Mouse (Mus musculus) heart, embryonic 11.5 days (tissue): Measurements from ENCODE around the gene Crybb1. TPM values are rescaled to one million over a fixed set of nuclear protein-coding genes. Genes with fewer than 3 reads are reported as not detected.

Source experiments
- ATAC-seq: fragments of 200-750 bp; cut with Nextera tagmentation; replicated peaks from 2 replicates; pipeline ENCODE4 v1.8.0; 2017; ENCODE audit warnings: moderate library complexity; ENCODE audit not compliant: insufficient number of reproducible peaks, low FRiP score, low TSS enrichment
- H3K27ac ChIP-seq: fragments of 300-500 bp; sonication (generic); 2 replicates; pipeline ENCODE4 v1.5.1; 2014; ENCODE audit warnings: mild to moderate bottlenecking, low read depth, low read length
- H3K27me3 ChIP-seq: fragments of 300-500 bp; sonication (generic); 2 replicates; pipeline ENCODE4 v1.6.1; 2014; ENCODE audit warnings: mild to moderate bottlenecking, low read length, mixed read lengths; ENCODE audit not compliant: control insufficient read depth, insufficient read depth
- H3K36me3 ChIP-seq: fragments of 300-500 bp; sonication (generic); 2 replicates; pipeline ENCODE4 v1.6.1; 2014; ENCODE audit warnings: mild to moderate bottlenecking, low read length, moderate library complexity, mixed read lengths; ENCODE audit not compliant: control insufficient read depth, insufficient read depth
- H3K4me1 ChIP-seq: fragments of 300-500 bp; sonication (generic); 2 replicates; pipeline ENCODE4 v1.6.1; 2014; ENCODE audit warnings: low read length; ENCODE audit not compliant: control insufficient read depth, insufficient read depth
- H3K4me2 ChIP-seq: fragments of 300-500 bp; sonication (generic); 2 replicates; pipeline ENCODE4 v1.6.1; 2014; ENCODE audit warnings: mild to moderate bottlenecking, moderate library complexity
- H3K4me3 ChIP-seq: fragments of 300-500 bp; sonication (generic); 2 replicates; pipeline ENCODE4 v1.5.1; 2014; ENCODE audit warnings: low read depth, low read length
- H3K9ac ChIP-seq: fragments of 300-500 bp; sonication (generic); 2 replicates; pipeline ENCODE4 v1.6.1; 2014; ENCODE audit warnings: mild to moderate bottlenecking, low read depth, low read length, moderate library complexity
- H3K9me3 ChIP-seq: fragments of 300-500 bp; sonication (generic); replicated peaks from 2 replicates; pipeline ENCODE4 v1.6.1; 2016; ENCODE audit warnings: low read length; ENCODE audit not compliant: control insufficient read depth
- WGBS: fragments of 180-500 bp; shearing (Covaris S2); extraction: QIAGEN DNeasy Blood & Tissue Kit; methylation state at CpG from one replicate; pipeline ENCODE4 v1.1.7; 2014; ENCODE audit not compliant: insufficient replicate concordance; 5-methylcytosine and 5-hydroxymethylcytosine counted together
- polyA plus RNA-seq: library from polyadenylated mRNA; unstranded; fragments of >200 nt; fragmentation: Nextera tagmentation; extraction: Ambion mirVana; gene quantifications from 2 replicates; pipeline ENCODE4 v1.2.1, GENCODE M21; 2014

Gene Crybb1
- polyA plus RNA-seq, 1 experiment from 2014 or later: not detected

DNA sequence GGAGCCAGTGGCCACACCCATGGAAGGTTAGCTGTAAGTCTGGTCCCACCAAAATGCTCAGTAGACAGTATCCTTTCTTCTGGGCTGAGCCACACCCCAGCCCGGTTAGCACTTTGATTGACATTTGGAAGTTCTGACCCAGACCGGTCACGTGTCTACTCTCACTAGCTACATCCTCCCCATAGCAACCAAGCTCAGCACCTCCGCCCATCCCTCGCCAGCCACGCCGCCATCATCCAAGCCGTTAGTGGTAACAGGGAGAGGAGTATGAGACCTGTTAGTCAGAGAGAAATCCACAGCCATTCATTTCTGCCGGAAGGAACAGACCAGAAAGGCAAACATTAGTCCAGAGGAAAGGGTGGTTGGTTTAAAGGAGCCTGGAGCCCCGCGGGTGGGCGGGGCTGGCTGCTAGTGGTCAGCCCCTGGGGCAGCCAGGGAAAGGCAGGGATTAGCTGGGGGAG, 40.3 kb upstream of the Crybb1 start:
- Histone ChIP-seq H3K27ac (no peak overlapping the region), H3K27me3 (peaks cover 31% of the 10 kb centered on the region)

GRCm38 (mm10) chr5:112215801-112216251, 39.8 kb upstream of the Crybb1 start:
- no peak for ATAC-seq
- Histone ChIP-seq H3K36me3 (no peaks in the 10 kb centered on the region), H3K27ac (no peak overlapping the region), H3K4me2 (peak overlapping the region; percentile 40), H3K27me3 (peaks cover 31% of the 10 kb centered on the region), H3K9me3 (no peaks in the 10 kb centered on the region), H3K4me1 (peaks cover 8% of the 10 kb centered on the region; the same call in 1 of the 2 replicates), H3K4me3 (no peak overlapping the region), H3K9ac (no peak overlapping the region)
- 39% methylated on average over 9 of the region's 9 CpGs for WGBS

More for the DNA sequence above, 40.3 kb upstream of the Crybb1 start:
- Histone ChIP-seq H3K36me3 (no peaks in the 10 kb centered on the region), H3K9me3 (no peaks in the 10 kb centered on the region), H3K9ac (no peak overlapping the region), H3K4me3 (no peak overlapping the region), H3K4me2 (peak overlapping the region; percentile 40), H3K4me1 (peaks cover 8% of the 10 kb centered on the region; the same call in 1 of the 2 replicates)
- 20% methylated on average over 12 of the region's 12 CpGs for WGBS
- no peak for ATAC-seq

DNA sequence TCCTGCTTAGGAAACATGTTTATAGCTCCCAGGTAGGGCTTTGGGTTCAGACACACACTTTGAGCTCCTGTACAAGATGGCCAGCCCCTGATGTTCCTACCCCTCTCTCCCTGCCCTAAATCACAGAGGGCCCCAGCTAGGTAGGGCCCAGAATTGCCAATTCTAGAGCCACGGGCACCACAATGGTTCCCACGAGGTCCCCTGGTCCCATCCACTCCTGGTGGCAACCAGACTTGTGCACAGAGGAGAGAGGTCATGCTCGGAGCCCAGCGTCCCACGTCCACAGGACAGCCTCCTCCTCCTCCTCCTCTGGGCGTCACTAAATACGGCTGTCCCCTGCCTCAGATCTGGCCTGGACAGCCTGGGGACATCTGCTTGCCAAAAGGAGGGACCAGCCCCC, 39.3 kb upstream of the Crybb1 start:
- Histone ChIP-seq H3K27me3 (peaks cover 31% of the 10 kb centered on the region), H3K9me3 (no peaks in the 10 kb centered on the region), H3K4me2 (no peak overlapping the region), H3K9ac (no peak overlapping the region), H3K27ac (no peak overlapping the region), H3K36me3 (no peaks in the 10 kb centered on the region), H3K4me3 (no peak overlapping the region), H3K4me1 (peaks cover 8% of the 10 kb centered on the region; the same call in 1 of the 2 replicates)
- 76% methylated on average over 7 of the region's 7 CpGs for WGBS
- ATAC-seq: no peak

DNA sequence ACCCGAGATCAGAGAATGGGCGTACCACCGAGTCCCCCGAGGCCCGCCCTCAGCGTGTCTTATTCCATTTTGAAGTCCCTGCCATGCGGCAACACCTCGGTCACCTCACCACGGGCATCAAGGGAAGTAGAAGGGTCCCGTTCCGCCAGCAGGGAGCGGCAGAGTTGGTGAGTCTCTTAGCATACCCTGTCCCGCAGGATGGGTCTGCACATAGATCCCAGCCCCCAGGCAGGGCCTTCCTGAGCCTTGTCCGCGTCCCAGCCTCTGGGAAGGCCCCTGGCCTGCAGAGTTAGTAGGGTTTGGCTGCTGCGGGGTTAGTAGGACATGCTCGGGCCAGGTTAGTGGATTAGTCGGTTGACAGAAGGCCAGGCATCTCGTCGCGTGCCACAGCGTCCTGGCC, 38.6 kb upstream of the Crybb1 start:
- H3K36me3 ChIP-seq: no peaks in the 10 kb centered on the region
- H3K27ac ChIP-seq: no peak overlapping the region
- no peak for ATAC-seq
- H3K4me3 ChIP-seq: no peak overlapping the region
- WGBS: 55% methylated on average over 22 of the region's 22 CpGs
- no peak overlapping the region for H3K4me2 ChIP-seq
- H3K9ac ChIP-seq: no peak overlapping the region
- H3K9me3 ChIP-seq: no peaks in the 10 kb centered on the region
- H3K4me1 ChIP-seq: peaks cover 8% of the 10 kb centered on the region; the same call in 1 of the 2 replicates
- H3K27me3 ChIP-seq: peaks cover 31% of the 10 kb centered on the region

DNA sequence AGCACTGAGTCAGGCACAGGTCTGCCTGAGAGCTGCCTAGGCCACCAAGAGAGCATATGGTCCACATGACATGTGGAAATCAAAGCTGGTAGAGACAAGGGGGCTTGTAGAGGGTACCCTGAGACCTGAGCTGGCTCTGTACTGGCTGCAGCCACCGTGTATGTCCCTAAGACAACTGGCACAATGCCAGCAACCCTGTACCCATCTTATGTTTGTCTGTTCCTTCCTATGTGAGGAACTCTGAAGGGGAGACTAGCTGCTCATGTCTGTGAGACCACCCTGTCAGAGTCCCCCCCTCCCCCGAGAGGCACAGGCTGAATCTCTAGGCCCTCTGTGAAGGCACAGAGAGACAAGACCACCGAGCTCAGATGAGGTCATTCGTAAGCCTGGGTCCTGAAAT, 36.9 kb upstream of the Crybb1 start:
- no peaks in the 10 kb centered on the region for H3K36me3 ChIP-seq
- H3K27ac ChIP-seq: peak overlapping the region; percentile 25; the same call in 1 of the 2 replicates
- H3K9ac ChIP-seq: no peak overlapping the region
- H3K4me2 ChIP-seq: no peak overlapping the region
- WGBS: 42% methylated on average over 4 of the region's 4 CpGs
- peaks cover 6% of the 10 kb centered on the region; the same call in 1 of the 2 replicates for H3K4me1 ChIP-seq
- peaks cover 31% of the 10 kb centered on the region for H3K27me3 ChIP-seq
- H3K4me3 ChIP-seq: no peak overlapping the region
- H3K9me3 ChIP-seq: no peaks in the 10 kb centered on the region
- ATAC-seq: no peak

GRCm38 (mm10) chr5:112219398-112219797, 36.2 kb upstream of the Crybb1 start:
- H3K9ac ChIP-seq: no peak overlapping the region
- H3K27me3 ChIP-seq: peaks cover 36% of the 10 kb centered on the region
- H3K4me1 ChIP-seq: peaks cover 6% of the 10 kb centered on the region; the same call in 1 of the 2 replicates
- peak overlapping the region; percentile 25; the same call in 1 of the 2 replicates for H3K27ac ChIP-seq
- no peak overlapping the region for H3K4me2 ChIP-seq
- 12% methylated on average over 1 of the region's 1 CpGs for WGBS
- no peak overlapping the region for H3K4me3 ChIP-seq
- ATAC-seq: peak; percentile 55; the same call in 1 of the 2 replicates
- no peaks in the 10 kb centered on the region for H3K36me3 ChIP-seq
- no peaks in the 10 kb centered on the region for H3K9me3 ChIP-seq

GRCm38 (mm10) chr5:112220203-112220602, 35.4 kb upstream of the Crybb1 start:
- H3K4me3 ChIP-seq: no peak overlapping the region
- no peak overlapping the region for H3K9ac ChIP-seq
- no peak for ATAC-seq
- H3K4me1 ChIP-seq: peaks cover 6% of the 10 kb centered on the region; the same call in 1 of the 2 replicates
- peaks cover 38% of the 10 kb centered on the region for H3K27me3 ChIP-seq
- no peak overlapping the region for H3K4me2 ChIP-seq
- no peak overlapping the region for H3K27ac ChIP-seq
- WGBS: 72% methylated on average over 8 of the region's 8 CpGs
- H3K36me3 ChIP-seq: no peaks in the 10 kb centered on the region
- H3K9me3 ChIP-seq: no peaks in the 10 kb centered on the region

GRCm38 (mm10) chr5:112225591-112225990, 30.0 kb upstream of the Crybb1 start:
- Histone ChIP-seq H3K9ac (no peak overlapping the region), H3K4me2 (no peak overlapping the region), H3K9me3 (no peaks in the 10 kb centered on the region), H3K27me3 (peaks cover 65% of the 10 kb centered on the region), H3K4me1 (peaks cover 13% of the 10 kb centered on the region), H3K4me3 (no peak overlapping the region), H3K36me3 (no peaks in the 10 kb centered on the region), H3K27ac (no peak overlapping the region)
- ATAC-seq: no peak
- WGBS: 79% methylated on average over 6 of the region's 6 CpGs

DNA sequence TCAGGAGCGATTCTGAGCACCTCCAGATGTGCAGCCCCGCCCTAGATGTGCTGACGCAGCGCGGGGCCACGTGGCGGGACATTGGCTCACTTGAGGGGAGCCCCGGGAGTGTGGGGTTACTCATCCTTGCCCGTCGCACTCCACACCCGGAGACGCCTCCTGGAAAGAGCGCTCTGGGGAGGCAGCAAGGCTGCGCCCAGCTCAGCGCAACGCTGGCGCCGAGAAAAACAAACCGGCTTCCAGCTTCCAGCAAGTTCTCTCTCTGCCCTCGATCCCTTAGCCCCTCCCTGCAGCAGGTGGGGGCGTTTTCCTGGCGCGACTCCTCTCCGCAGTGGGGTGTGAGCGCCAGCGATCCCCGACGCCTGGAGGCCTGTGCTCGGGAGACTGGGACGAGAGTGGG, 28.3 kb upstream of the Crybb1 start:
- Histone ChIP-seq H3K27me3 (peaks cover 78% of the 10 kb centered on the region), H3K4me3 (peak overlapping the region; percentile 39)

More for the DNA sequence above, 28.3 kb upstream of the Crybb1 start:
- peaks cover 13% of the 10 kb centered on the region for H3K4me1 ChIP-seq
- 1% methylated on average over 30 of the region's 30 CpGs for WGBS
- no peak for ATAC-seq
- no peaks in the 10 kb centered on the region for H3K36me3 ChIP-seq
- no peak overlapping the region for H3K27ac ChIP-seq
- H3K4me2 ChIP-seq: peak overlapping the region; percentile 53
- H3K9me3 ChIP-seq: no peaks in the 10 kb centered on the region
- H3K9ac ChIP-seq: peak overlapping the region; percentile 31; the same call in 1 of the 2 replicates
